Mouse (Mus musculus) brain, embryonic 14.5 days (tissue): ENCODE data around the gene Twf2.

ENCODE experiments used
- CTCF ChIP-seq: fragments of 200-500 bp; IDR thresholded peaks from 2 replicates; pipeline ENCODE4 v1.5.1; 2012; ENCODE audit warnings: inconsistent platforms, mild to moderate bottlenecking, moderate library complexity, borderline replicate concordance; ENCODE audit not compliant: insufficient read depth, insufficient read length; ENCODE audit errors: extremely low read depth
- POLR2A ChIP-seq: fragments of 200-500 bp; IDR thresholded peaks from 2 replicates; pipeline ENCODE4 v1.6.1; 2012; ENCODE audit warnings: mild to moderate bottlenecking, inconsistent platforms, borderline replicate concordance; ENCODE audit not compliant: poor library complexity, insufficient read depth, insufficient read length, severe bottlenecking; ENCODE audit errors: extremely low read depth

DNA sequence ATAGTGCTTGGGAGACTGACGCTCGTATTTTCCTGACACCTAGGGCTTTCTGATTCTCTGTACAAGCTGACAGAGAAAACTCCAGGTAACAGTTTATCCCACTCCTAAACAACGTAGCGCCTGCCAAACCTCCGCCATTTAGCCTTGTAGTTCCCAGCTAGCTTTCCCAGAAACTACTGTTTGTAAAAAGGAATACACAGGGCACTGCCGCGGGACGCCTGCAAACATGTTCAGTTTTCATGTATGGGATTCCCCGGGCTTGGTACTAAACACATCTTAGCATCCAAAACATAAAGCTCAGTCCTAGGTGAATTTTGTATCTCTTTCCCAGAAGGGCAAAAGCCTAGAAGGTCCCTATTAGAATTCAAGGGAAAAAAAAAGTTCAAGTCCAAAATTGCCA, 43.7 kb upstream of the Twf2 start:
- TF ChIP-seq CTCF = no peak
- TF ChIP-seq POLR2A = no peak
